Mouse (Mus musculus) small intestine, adult 2 months (tissue): Measurements from ENCODE around the gene Slc7a10.

Experiments used
- CTCF ChIP-seq: fragments of 200-500 bp; IDR thresholded peaks from 2 replicates; pipeline ENCODE4 v1.5.1; 2012; ENCODE audit warnings: low read depth, mild to moderate bottlenecking, control low read depth, inconsistent platforms, low read length, moderate library complexity, mixed read lengths; ENCODE audit not compliant: insufficient replicate concordance, insufficient read length; ENCODE audit errors: extremely low read depth
- POLR2A ChIP-seq: fragments of 200-500 bp; IDR thresholded peaks from 2 replicates; pipeline ENCODE4 v1.6.1; 2012; ENCODE audit warnings: low read depth, mild to moderate bottlenecking, control low read depth, inconsistent platforms, low read length, moderate library complexity

DNA sequence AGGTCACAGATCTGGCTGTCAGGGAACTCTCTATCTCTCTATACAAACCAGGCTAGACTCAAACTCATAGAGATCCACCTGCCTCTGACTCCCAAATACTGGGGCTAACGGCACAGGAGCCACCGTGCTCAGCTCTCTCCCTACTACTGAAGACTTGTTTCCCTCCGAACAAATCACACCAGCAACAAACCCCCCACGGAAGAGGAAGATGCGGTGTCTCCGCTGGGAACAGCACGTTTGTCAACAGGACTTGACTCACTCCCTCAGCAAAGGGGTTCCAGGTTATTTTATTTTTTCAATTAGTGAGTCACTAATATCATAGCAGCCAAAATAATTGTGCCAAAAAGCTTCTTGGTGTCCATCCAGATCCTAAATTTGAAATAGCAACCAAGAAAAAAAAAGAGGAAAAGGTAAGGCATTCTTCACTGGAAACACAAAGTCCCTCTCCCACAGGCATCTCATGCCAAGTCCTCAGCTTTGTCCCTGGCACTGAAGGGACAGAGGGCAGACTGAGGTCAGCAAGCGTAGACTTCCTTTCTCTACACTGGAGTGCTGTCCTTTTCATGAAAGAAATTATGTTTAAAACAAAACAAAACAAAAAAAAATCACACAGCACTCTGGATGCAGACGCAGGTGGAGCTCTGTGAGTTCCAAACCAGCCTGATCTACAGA is 34.6 kb downstream of the Slc7a10 start:
- TF ChIP-seq POLR2A (no peak), CTCF (no peak)
